Mouse (Mus musculus) adrenal gland, postnatal 25 days (tissue): Measurements from ENCODE around the gene Rpusd1. TPM values are rescaled to one million over a fixed set of nuclear protein-coding genes. Genes with fewer than 3 reads are reported as not detected.

Experiments
- microRNA-seq, 2 experiments: library from miRNA; unstranded; fragments of <30 nt; microRNA quantifications; one replicate each; pipeline ENCODE4 v1.2.0; 2021
- total RNA-seq: library from RNA; stranded (reverse); gene quantifications from 2 replicates; pipeline ENCODE4 v1.2.3, GENCODE M21; 2021

Gene Rpusd1
- total RNA-seq, 1 experiment from 2014 or later, result 14.6 TPM

Small RNAs within 50 kb of the gene (microRNA-seq; reads per million reads assigned to microRNA genes)
- gene Gm25083, result 0 reads per million in 2 experiments
- 0 to 0.69 reads per million in 2 experiments for gene Mir6966

Other genes with a start within 250 kb of the Rpusd1 start
- 0.21 TPM in 1 of 2 replicates, not detected in the other for gene Sstr5, start 230.4 kb upstream of the Rpusd1 start, total RNA-seq
- gene Sox8, start 157.0 kb upstream of the Rpusd1 start, total RNA-seq, result 0.52 and 1.1 TPM in 2 replicates
- 41.0 and 41.5 TPM in 2 replicates for gene Lmf1, start 148.6 kb upstream of the Rpusd1 start, total RNA-seq
- not detected in 2 replicates for gene Gng13, start 10.5 kb upstream of the Rpusd1 start, total RNA-seq
- 6.3 and 7.8 TPM in 2 replicates for gene Chtf18, start 251 bp upstream of the Rpusd1 start, total RNA-seq
- gene Mslnl, start 8.4 kb downstream of the Rpusd1 start, total RNA-seq, result not detected in 2 replicates
- gene Msln, start 26.7 kb downstream of the Rpusd1 start, total RNA-seq, result 2.2 and 3.7 TPM in 2 replicates
- 31.6 and 31.8 TPM in 2 replicates for gene Narfl, start 46.1 kb downstream of the Rpusd1 start, total RNA-seq
- 22.6 and 43.5 TPM in 2 replicates for gene Haghl, start 58.0 kb downstream of the Rpusd1 start, total RNA-seq
- not detected in 2 replicates for gene Ccdc78, start 58.9 kb downstream of the Rpusd1 start, total RNA-seq
- 84.7 and 102 TPM in 2 replicates for gene Fam173a, start 65.2 kb downstream of the Rpusd1 start, total RNA-seq
- not detected in 2 replicates for gene AC134908.4, start 68.0 kb downstream of the Rpusd1 start, total RNA-seq
- gene Metrn, start 69.5 kb downstream of the Rpusd1 start, total RNA-seq, result 22.1 and 25.5 TPM in 2 replicates
- 35.5 and 40.7 TPM in 2 replicates for gene Fbxl16, start 81.4 kb downstream of the Rpusd1 start, total RNA-seq
- 24.9 and 25.4 TPM in 2 replicates for gene Wdr24, start 96.0 kb downstream of the Rpusd1 start, total RNA-seq
- 92.9 and 104 TPM in 2 replicates for gene Jmjd8, start 101.2 kb downstream of the Rpusd1 start, total RNA-seq
- 182 and 205 TPM in 2 replicates for gene Stub1, start 105.7 kb downstream of the Rpusd1 start, total RNA-seq
- 15.4 and 20.2 TPM in 2 replicates for gene Rhbdl1, start 109.6 kb downstream of the Rpusd1 start, total RNA-seq
- 12.8 and 26.6 TPM in 2 replicates for gene Gm20683, start 114.1 kb downstream of the Rpusd1 start, total RNA-seq
- gene Rhot2, start 117.2 kb downstream of the Rpusd1 start, total RNA-seq, result 124 and 130 TPM in 2 replicates
- 26.7 and 28.0 TPM in 2 replicates for gene Wdr90, start 133.8 kb downstream of the Rpusd1 start, total RNA-seq
- gene Mcrip2, start 141.1 kb downstream of the Rpusd1 start, total RNA-seq, result 479 and 493 TPM in 2 replicates
- gene Mettl26, start 147.4 kb downstream of the Rpusd1 start, total RNA-seq, result 116 and 144 TPM in 2 replicates
- 2.7 and 3.3 TPM in 2 replicates for gene Wfikkn1, start 153.2 kb downstream of the Rpusd1 start, total RNA-seq
- 33.0 and 36.9 TPM in 2 replicates for gene Rab40c, start 192.1 kb downstream of the Rpusd1 start, total RNA-seq
- gene Pigq, start 217.3 kb downstream of the Rpusd1 start, total RNA-seq, result 110 and 113 TPM in 2 replicates
- gene Nhlrc4, start 217.3 kb downstream of the Rpusd1 start, total RNA-seq, result not detected in 2 replicates
- not detected in 2 replicates for gene A930017K11Rik, start 224.9 kb downstream of the Rpusd1 start, total RNA-seq